Mouse (Mus musculus): Measurements from ENCODE around the gene Mertk. TPM values are rescaled to one million over a fixed set of nuclear protein-coding genes. Genes with fewer than 3 reads are reported as not detected.

The Mertk gene
- 3.5 and 4.9 TPM in 2 replicates for polyA plus RNA-seq (2015; fragmentation: Nextera tagmentation; extraction: Ambion mirVana)

GRCm38 (mm10) chr2:128698693-128699181 lies at the start of gene Mertk:
Gene Mertk (plus strand): TSS chr2:128698956.

GRCm38 (mm10) chr2:128686921-128687557 lies 11.7 kb upstream of the Mertk start, which contains the start of gene Anapc1:
Gene Anapc1 (minus strand): TSS chr2:128687391.

GRCm38 (mm10) chr2:128817786-128818681 lies 119.3 kb downstream of the Mertk start, which contains the start of gene Tmem87b:
Gene Tmem87b (plus strand): TSS chr2:128818118.

Other genes with a start within 250 kb of the Mertk start
- gene Spdye4c, start 107.7 kb upstream of the Mertk start, polyA plus RNA-seq (2015; fragmentation: Nextera tagmentation; extraction: Ambion mirVana): not detected in 2 replicates
- gene Anapc1, start 11.6 kb upstream of the Mertk start, polyA plus RNA-seq (2015; fragmentation: Nextera tagmentation; extraction: Ambion mirVana): 16.2 and 21.8 TPM in 2 replicates
- 28.7 and 45.4 TPM in 2 replicates for gene Tmem87b, start 119.2 kb downstream of the Mertk start, polyA plus RNA-seq (2015; fragmentation: Nextera tagmentation; extraction: Ambion mirVana)
- gene Fbln7, start 164.0 kb downstream of the Mertk start, polyA plus RNA-seq (2015; fragmentation: Nextera tagmentation; extraction: Ambion mirVana): 3.1 and 4.0 TPM in 2 replicates
- gene Zc3h8, start 245.1 kb downstream of the Mertk start, polyA plus RNA-seq (2015; fragmentation: Nextera tagmentation; extraction: Ambion mirVana): 1.7 and 4.2 TPM in 2 replicates

All from adrenal gland, postnatal 0 days (tissue).